8 mouse cellular contexts compared by ENCODE assay signal in the genomic region with DNA sequence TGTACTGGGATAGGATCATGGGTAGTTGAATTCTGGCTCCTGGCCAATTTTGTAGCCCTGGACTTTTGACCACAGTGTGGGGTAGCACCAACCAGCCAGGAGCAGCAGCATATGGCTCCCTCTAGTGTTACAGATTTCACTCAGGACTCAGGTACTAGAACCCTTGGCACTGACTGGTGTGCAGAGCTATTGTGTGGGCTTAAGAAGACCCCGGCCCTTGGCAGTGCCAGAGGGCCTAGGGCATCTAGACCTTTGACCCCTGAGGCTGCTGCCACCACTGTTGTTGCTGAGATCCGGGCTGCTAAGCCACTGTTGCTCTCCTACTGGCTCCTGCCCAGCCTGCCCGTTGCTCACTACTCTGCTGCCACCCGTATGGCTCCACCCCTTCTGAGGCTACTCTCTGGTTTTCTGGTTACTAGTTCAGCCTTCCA. TPM values are rescaled to one million over a fixed set of nuclear protein-coding genes. Genes with fewer than 3 reads are reported as not detected.
DNase-seq lines count a peak whose midpoint lies in the region; ATAC-seq and TF ChIP-seq lines count a peak whose summit lies in the region.

No protein-coding gene starts in this region.

- no peaks in the 10 kb centered on the region for H3K27me3 ChIP-seq in ES-Bruce4 (ENCODE audit: control insufficient read depth, insufficient read depth, low read length, poor library complexity, severe bottlenecking)
- H3K27me3 ChIP-seq in hindbrain, embryonic 15.5 days: no peaks in the 10 kb centered on the region
- no peaks in the 10 kb centered on the region for H3K27me3 ChIP-seq in liver, embryonic 15.5 days

- no peaks in the 10 kb centered on the region for H3K36me3 ChIP-seq in ES-Bruce4 (ENCODE audit: control insufficient read depth, insufficient read depth, low read length, poor library complexity, severe bottlenecking)
- H3K36me3 ChIP-seq in hindbrain, embryonic 15.5 days: no peaks in the 10 kb centered on the region
- no peaks in the 10 kb centered on the region for H3K36me3 ChIP-seq in liver, embryonic 15.5 days (replicated peaks)

- TF ChIP-seq EP300 in ES-Bruce4 (IDR thresholded peaks at IDR 0.05; ENCODE audit: insufficient read depth, low read depth, low read length): no peak

- DNase-seq in heart, adult 11 months: peak; percentile 84
- no peak for DNase-seq in heart, postnatal 14 days
- no peak for DNase-seq in spleen, postnatal 36 days (ENCODE audit: low spot score in 2 of 2)
- DNase-seq in frontal cortex, postnatal 25 days (ENCODE audit: low spot score in 2 of 2): no peak
- no peak for DNase-seq in frontal cortex, postnatal 10 days (ENCODE audit: low spot score in 2 of 2)

- no peak for TF ChIP-seq POLR2A in ES-Bruce4 (IDR thresholded peaks at IDR 0.05; ENCODE audit: insufficient read depth, low read length)

- no peak overlapping the region for H3K4me2 ChIP-seq in hindbrain, embryonic 15.5 days
- H3K4me2 ChIP-seq in liver, embryonic 15.5 days: no peak overlapping the region

- H3K4me3 ChIP-seq in ES-Bruce4 (ENCODE audit: low read depth, low read length): no peak overlapping the region
- H3K4me3 ChIP-seq in hindbrain, embryonic 15.5 days: no peak overlapping the region
- H3K4me3 ChIP-seq in liver, embryonic 15.5 days (replicated peaks): no peak overlapping the region

- no peaks in the 10 kb centered on the region for H3K4me1 ChIP-seq in ES-Bruce4 (ENCODE audit: control insufficient read depth, insufficient read depth, low read length)
- peaks cover 20% of the 10 kb centered on the region for H3K4me1 ChIP-seq in hindbrain, embryonic 15.5 days (replicated peaks)
- H3K4me1 ChIP-seq in liver, embryonic 15.5 days (replicated peaks): peaks cover 10% of the 10 kb centered on the region; the same call in 1 of the 2 replicates

- WGBS in hindbrain, embryonic 15.5 days: 74% methylated on average over 4 of the region's 4 CpGs
- 51% methylated on average over 4 of the region's 4 CpGs for WGBS in liver, embryonic 15.5 days (ENCODE audit: insufficient replicate concordance)

- no peaks in the 10 kb centered on the region for H3K9me3 ChIP-seq in ES-Bruce4 (replicated peaks; ENCODE audit: control insufficient read depth, insufficient read depth, low read length, poor library complexity, severe bottlenecking)
- no peaks in the 10 kb centered on the region for H3K9me3 ChIP-seq in hindbrain, embryonic 15.5 days
- H3K9me3 ChIP-seq in liver, embryonic 15.5 days (replicated peaks): no peaks in the 10 kb centered on the region

- TF ChIP-seq CTCF in ES-Bruce4 (IDR thresholded peaks at IDR 0.05; ENCODE audit: low read depth, low read length): peak; percentile 33

- intact Hi-C loops in heart, postnatal 14 days (cut with DNase I): no loop called here

- H3K9ac ChIP-seq in ES-Bruce4 (ENCODE audit: low read depth, poor library complexity, severe bottlenecking): no peak overlapping the region
- H3K9ac ChIP-seq in hindbrain, embryonic 15.5 days: no peak overlapping the region
- H3K9ac ChIP-seq in liver, embryonic 15.5 days: no peak overlapping the region

- peak; percentile 57; the same call in 1 of the 2 replicates for ATAC-seq in hindbrain, embryonic 15.5 days (ENCODE audit: low FRiP score, low read depth)
- peak; percentile 73 for ATAC-seq in liver, embryonic 15.5 days (ENCODE audit: insufficient read depth)

- no peak overlapping the region for H3K27ac ChIP-seq in ES-Bruce4 (ENCODE audit: insufficient read depth, low read length)
- H3K27ac ChIP-seq in hindbrain, embryonic 15.5 days (replicated peaks): no peak overlapping the region
- H3K27ac ChIP-seq in liver, embryonic 15.5 days (replicated peaks): no peak overlapping the region

RNA-seq across cellular contexts. Expression of gene Zfp618, which starts 54.1 kb away (rescaled TPM):
- total RNA-seq in heart, postnatal 14 days (2021): 1 to 10 TPM; 1.6 to 1.8 TPM
- 2.8 and 7.1 TPM in 2 replicates for polyA plus RNA-seq in ES-Bruce4 (2011; ENCODE audit: insufficient read depth, insufficient read length, low read depth, missing spikeins)
- polyA plus RNA-seq in hindbrain, embryonic 15.5 days (2015; fragmentation: Nextera tagmentation; extraction: Ambion mirVana): 27.2 and 28.3 TPM in 2 replicates
- polyA plus RNA-seq in liver, embryonic 15.5 days (2015; fragmentation: Nextera tagmentation; extraction: Ambion mirVana): 4.3 and 5.6 TPM in 2 replicates
